ENCODE assay signal across 8 mouse cellular contexts in genomic region chr12:24630220-24630619, GRCm38 (mm10). TPM values are rescaled to one million over a fixed set of nuclear protein-coding genes. Genes with fewer than 3 reads are reported as not detected.
DNase-seq lines count a peak whose midpoint lies in the region; ATAC-seq and TF ChIP-seq lines count a peak whose summit lies in the region.

No protein-coding gene starts in this region.

- 48% methylated on average over 1 of the region's 1 CpGs for WGBS in liver, embryonic 12.5 days (ENCODE audit: insufficient replicate concordance)

- peak; percentile 76 for TF ChIP-seq CTCF in layer of hippocampus, adult 2 months (conservative IDR thresholded peaks at IDR 0.05)

- H3K4me1 ChIP-seq in liver, embryonic 12.5 days: peaks cover 42% of the 10 kb centered on the region

- peaks cover 7% of the 10 kb centered on the region; the same call in 1 of the 2 replicates for H3K27me3 ChIP-seq in liver, embryonic 12.5 days (replicated peaks)

- H3K4me2 ChIP-seq in liver, embryonic 12.5 days: no peak overlapping the region

- no peak overlapping the region for H3K4me3 ChIP-seq in layer of hippocampus, adult 2 months
- no peak overlapping the region for H3K4me3 ChIP-seq in liver, embryonic 12.5 days

- peak overlapping the region; percentile 5; the same call in 1 of the 2 replicates for H3K9ac ChIP-seq in liver, embryonic 12.5 days

- DNase-seq in layer of hippocampus, adult 2 months (ENCODE audit: low spot score in 2 of 2): no peak
- DNase-seq in layer of hippocampus, adult 8-10 months (ENCODE audit: low spot score in 2 of 2): no peak
- DNase-seq in MEL-GATA-1-ER (ENCODE audit: extremely low read depth, low read depth): peak; percentile 14
- DNase-seq in thymus, postnatal 36 days: peak; percentile 17 to 19
- no peak for DNase-seq in cerebellum, adult 9-11 months
- no peak for DNase-seq in left cerebral cortex, adult 11 months (ENCODE audit: low spot score)

- H3K9me3 ChIP-seq in liver, embryonic 12.5 days (replicated peaks): no peaks in the 10 kb centered on the region

- no peak overlapping the region for H3K27ac ChIP-seq in layer of hippocampus, adult 2 months
- no peak overlapping the region for H3K27ac ChIP-seq in liver, embryonic 12.5 days

- H3K36me3 ChIP-seq in liver, embryonic 12.5 days: no peaks in the 10 kb centered on the region

- peak; percentile 37 for ATAC-seq in erythroblast, adult 5-6 weeks (replicated peaks; ENCODE audit: low FRiP score, poor library complexity, severe bottlenecking)
- ATAC-seq in liver, embryonic 12.5 days: no peak

RNA-seq across cellular contexts. Expression of gene Klf11, which starts 20.9 kb away (rescaled TPM):
- total RNA-seq in layer of hippocampus, adult 2 months (2021): 1 to 10 TPM; 3.9 to 4.4 TPM
- total RNA-seq in layer of hippocampus, adult 8-10 months (2022): 1 to 10 TPM; 4.5 to 5.6 (median 5.2) TPM
- 4.8 and 7.9 TPM in 2 replicates for total RNA-seq in erythroblast, adult 5-6 weeks (2015; ENCODE audit: low replicate concordance)
- 11.8 and 14.8 TPM in 2 replicates for total RNA-seq in erythroblast, adult 5-6 weeks (2017; ENCODE audit: low replicate concordance)
- polyA plus RNA-seq in liver, embryonic 12.5 days (2016; fragmentation: Nextera tagmentation; extraction: Ambion mirVana): 9.2 and 10.6 TPM in 2 replicates

RNA-seq across cellular contexts. Expression of gene Cys1, which starts 51.4 kb away (rescaled TPM):
- 10 to 100 TPM; 22.8 to 28.6 TPM for total RNA-seq in layer of hippocampus, adult 2 months (2021)
- total RNA-seq in layer of hippocampus, adult 8-10 months (2022): 10 to 100 TPM; 13.5 to 35.1 (median 25.8) TPM
- total RNA-seq in erythroblast, adult 5-6 weeks (2015; ENCODE audit: low replicate concordance): not detected in 2 replicates
- total RNA-seq in erythroblast, adult 5-6 weeks (2017; ENCODE audit: low replicate concordance): not detected in 2 replicates
- 0.56 and 1.0 TPM in 2 replicates for polyA plus RNA-seq in liver, embryonic 12.5 days (2016; fragmentation: Nextera tagmentation; extraction: Ambion mirVana)

RNA-seq across cellular contexts. Expression of gene Grhl1, which starts 58.1 kb away (rescaled TPM):
- 10 to 100 TPM; 30.2 to 32.5 TPM for total RNA-seq in layer of hippocampus, adult 2 months (2021)
- 10 to 100 TPM; 21.8 to 28.0 (median 24.9) TPM for total RNA-seq in layer of hippocampus, adult 8-10 months (2022)
- total RNA-seq in erythroblast, adult 5-6 weeks (2015; ENCODE audit: low replicate concordance): 0.42 and 0.96 TPM in 2 replicates
- not detected in 2 replicates for total RNA-seq in erythroblast, adult 5-6 weeks (2017; ENCODE audit: low replicate concordance)
- polyA plus RNA-seq in liver, embryonic 12.5 days (2016; fragmentation: Nextera tagmentation; extraction: Ambion mirVana): 0.45 and 0.72 TPM in 2 replicates

Comparison
In these comparisons a context has a peak if more than half of its experiments do, and no peak if none do; other contexts are left out.
1. DNase-seq: peak in MEL-GATA-1-ER (single experiment) and thymus, postnatal 36 days (2 of 2); none in layer of hippocampus, adult 2 months (0 of 2), layer of hippocampus, adult 8-10 months (0 of 2), cerebellum, adult 9-11 months (single experiment) and left cerebral cortex, adult 11 months (single experiment).
2. RNA of gene Cys1, which starts 51.4 kb away (total RNA-seq): 13.5 to 35.1 TPM in layer of hippocampus, adult 8-10 months and 22.8 to 28.6 TPM in layer of hippocampus, adult 2 months; not detected in erythroblast, adult 5-6 weeks; every median in the first group is over 10 times any median in the second.
3. RNA of gene Grhl1, which starts 58.1 kb away (total RNA-seq): 30.2 to 32.5 TPM in layer of hippocampus, adult 2 months and 21.8 to 28.0 TPM in layer of hippocampus, adult 8-10 months; 0.42 to 0.96 TPM in erythroblast, adult 5-6 weeks; every median in the first group is over 10 times any median in the second.